Mouse (Mus musculus): ENCODE measurements around the gene Wdr81. TPM values are rescaled to one million over a fixed set of nuclear protein-coding genes. Genes with fewer than 3 reads are reported as not detected.

Gene Wdr81
- polyA plus RNA-seq, 1 experiment from 2014 or later: 7.9 TPM

GRCm38 (mm10) chr11:75397452-75397851 is 57.1 kb downstream of the Wdr81 start:
- no peak overlapping the region for H3K4me3 ChIP-seq (replicated peaks; ENCODE audit: low read length)
- no peaks in the 10 kb centered on the region for H3K4me1 ChIP-seq (replicated peaks; ENCODE audit: control insufficient read depth, insufficient read depth, low read length)
- H3K27me3 ChIP-seq (ENCODE audit: control insufficient read depth, insufficient read depth, low read length): no peaks in the 10 kb centered on the region
- no peaks in the 10 kb centered on the region; the same call in 1 of the 2 replicates for H3K36me3 ChIP-seq (replicated peaks; ENCODE audit: control insufficient read depth, insufficient read depth)
- ATAC-seq (ENCODE audit: low FRiP score) (no peak), DNase-seq (ENCODE audit: low spot score) (no peak)
- H3K9me3 ChIP-seq (ENCODE audit: control insufficient read depth, low read length): no peaks in the 10 kb centered on the region
- no peak overlapping the region for H3K27ac ChIP-seq
- no peak overlapping the region for H3K4me2 ChIP-seq (replicated peaks)
- WGBS: 75% methylated on average over 7 of the region's 7 CpGs
- H3K9ac ChIP-seq: no peak overlapping the region

DNA sequence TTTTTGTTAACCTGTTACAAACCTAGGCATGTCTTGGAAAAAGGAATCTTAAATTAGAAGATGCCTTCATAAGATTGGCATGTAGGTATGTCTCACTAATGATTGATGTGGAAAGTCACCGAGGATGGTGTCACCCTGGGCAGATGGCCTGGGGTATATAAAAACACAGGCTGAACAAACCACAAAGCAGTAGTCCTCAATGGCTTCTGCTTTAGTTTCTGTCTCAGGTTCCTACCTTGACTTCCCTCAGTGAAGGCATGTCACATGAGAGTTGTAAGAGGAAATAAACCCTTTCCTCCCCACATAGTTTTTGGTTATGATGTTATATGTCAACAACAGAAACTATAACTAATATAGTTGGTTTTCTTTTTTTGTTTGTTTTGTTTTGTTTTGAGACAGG is 58.9 kb downstream of the Wdr81 start:
- DNase-seq (ENCODE audit: low spot score) (no peak), ATAC-seq (ENCODE audit: low FRiP score) (no peak)
- H3K4me2 ChIP-seq (replicated peaks): no peak overlapping the region
- H3K27ac ChIP-seq: no peak overlapping the region
- WGBS: 93% methylated on average over 1 of the region's 1 CpGs
- no peak overlapping the region for H3K9ac ChIP-seq
- H3K27me3 ChIP-seq (ENCODE audit: control insufficient read depth, insufficient read depth, low read length): no peaks in the 10 kb centered on the region
- no peaks in the 10 kb centered on the region; the same call in 1 of the 2 replicates for H3K36me3 ChIP-seq (replicated peaks; ENCODE audit: control insufficient read depth, insufficient read depth)
- no peaks in the 10 kb centered on the region for H3K9me3 ChIP-seq (ENCODE audit: control insufficient read depth, low read length)
- no peak overlapping the region for H3K4me3 ChIP-seq (replicated peaks; ENCODE audit: low read length)
- no peaks in the 10 kb centered on the region for H3K4me1 ChIP-seq (replicated peaks; ENCODE audit: control insufficient read depth, insufficient read depth, low read length)

MicroRNA genes within 50 kb of the gene (microRNA counts, 519-probe panel; counts per million panel counts)
- 5,961 counts per million, percentile 79 among the panel's probes with 10 or more counts for microRNA mmu-miR-22

Small RNA genes within 50 kb of the gene (microRNA-seq; reads per million reads assigned to microRNA genes)
- gene Mir22: 7,751 reads per million, percentile 95 among the genes with 10 or more reads in this experiment

Other genes with a start within 250 kb of the Wdr81 start
- gene Rpa1, start 106.4 kb downstream of the Wdr81 start, polyA plus RNA-seq (2014; fragmentation: Nextera tagmentation; extraction: Ambion mirVana): 48.0 and 51.1 TPM in 2 replicates
- gene Smyd4, start 106.3 kb downstream of the Wdr81 start, polyA plus RNA-seq (2014; fragmentation: Nextera tagmentation; extraction: Ambion mirVana): 12.0 and 13.2 TPM in 2 replicates
- 49.9 and 66.1 TPM in 2 replicates for gene Serpinf1, start 32.0 kb downstream of the Wdr81 start, polyA plus RNA-seq (2014; fragmentation: Nextera tagmentation; extraction: Ambion mirVana)
- not detected in 2 replicates for gene Serpinf2, start 15.1 kb downstream of the Wdr81 start, polyA plus RNA-seq (2014; fragmentation: Nextera tagmentation; extraction: Ambion mirVana)
- 1.6 and 4.5 TPM in 2 replicates for gene Tlcd2, start 7.0 kb upstream of the Wdr81 start, polyA plus RNA-seq (2014; fragmentation: Nextera tagmentation; extraction: Ambion mirVana)
- gene Prpf8, start 32.1 kb upstream of the Wdr81 start, polyA plus RNA-seq (2014; fragmentation: Nextera tagmentation; extraction: Ambion mirVana): 74.5 and 83.2 TPM in 2 replicates
- gene Rilp, start 55.4 kb upstream of the Wdr81 start, polyA plus RNA-seq (2014; fragmentation: Nextera tagmentation; extraction: Ambion mirVana): 2.8 and 3.1 TPM in 2 replicates
- gene Scarf1, start 58.8 kb upstream of the Wdr81 start, polyA plus RNA-seq (2014; fragmentation: Nextera tagmentation; extraction: Ambion mirVana): 3.5 and 4.2 TPM in 2 replicates
- 13.8 and 15.2 TPM in 2 replicates for gene Slc43a2, start 77.0 kb upstream of the Wdr81 start, polyA plus RNA-seq (2014; fragmentation: Nextera tagmentation; extraction: Ambion mirVana)
- gene Pitpna, start 133.4 kb upstream of the Wdr81 start, polyA plus RNA-seq (2014; fragmentation: Nextera tagmentation; extraction: Ambion mirVana): 136 and 159 TPM in 2 replicates
- 42.3 and 44.9 TPM in 2 replicates for gene Inpp5k, start 176.3 kb upstream of the Wdr81 start, polyA plus RNA-seq (2014; fragmentation: Nextera tagmentation; extraction: Ambion mirVana)
- gene Myo1c, start 195.8 kb upstream of the Wdr81 start, polyA plus RNA-seq (2014; fragmentation: Nextera tagmentation; extraction: Ambion mirVana): 8.7 and 10.4 TPM in 2 replicates
- 102 and 115 TPM in 2 replicates for gene Crk, start 224.5 kb upstream of the Wdr81 start, polyA plus RNA-seq (2014; fragmentation: Nextera tagmentation; extraction: Ambion mirVana)